Mouse (Mus musculus): Measurements from ENCODE around the gene Aggf1. TPM values are rescaled to one million over a fixed set of nuclear protein-coding genes. Genes with fewer than 3 reads are reported as not detected.
A peak's percentile ranks its signal among the peaks of the same experiment; 100 is the strongest.

Aggf1 gene
- polyA plus RNA-seq, 1 experiment from 2014 or later = 38.3 TPM

GRCm38 (mm10) chr13:95375554-95375914, 382 bp upstream of the Aggf1 start:
- H3K36me3 ChIP-seq = peaks cover 6% of the 10 kb centered on the region
- H3K27me3 ChIP-seq = no peaks in the 10 kb centered on the region
- peak overlapping the region; percentile 92 for H3K4me2 ChIP-seq
- peak overlapping the region; percentile 92 for H3K9ac ChIP-seq
- H3K9me3 ChIP-seq = no peaks in the 10 kb centered on the region
- 22% methylated on average over 6 of the region's 6 CpGs for WGBS
- ATAC-seq (ENCODE audit: low FRiP score, low read depth) = peak; percentile 54
- peak overlapping the region; percentile 74 for H3K27ac ChIP-seq (replicated peaks)
- H3K4me1 ChIP-seq (replicated peaks) = peaks cover 19% of the 10 kb centered on the region
- peak overlapping the region; percentile 78 for H3K4me3 ChIP-seq

- no peaks in the 10 kb centered on the region for H3K27me3 ChIP-seq
- H3K9ac ChIP-seq = no peak overlapping the region
- no peak overlapping the region for H3K4me3 ChIP-seq
- H3K27ac ChIP-seq (replicated peaks) = no peak overlapping the region
- no peaks in the 10 kb centered on the region for H3K4me1 ChIP-seq (replicated peaks)
- H3K36me3 ChIP-seq = peaks cover 59% of the 10 kb centered on the region
- H3K9me3 ChIP-seq = no peaks in the 10 kb centered on the region
- H3K4me2 ChIP-seq = no peak overlapping the region
- WGBS = 96% methylated on average over 8 of the region's 8 CpGs
- ATAC-seq (ENCODE audit: low FRiP score, low read depth) = no peak
Measured at GRCm38 (mm10) chr13:95366356-95366755, 8.8 kb downstream of the Aggf1 start.

GRCm38 (mm10) chr13:95363440-95363839, 11.7 kb downstream of the Aggf1 start:
- H3K9me3 ChIP-seq = no peaks in the 10 kb centered on the region
- H3K9ac ChIP-seq = no peak overlapping the region
- no peaks in the 10 kb centered on the region for H3K4me1 ChIP-seq (replicated peaks)
- H3K27ac ChIP-seq (replicated peaks) = no peak overlapping the region
- H3K4me2 ChIP-seq = no peak overlapping the region
- H3K36me3 ChIP-seq = peaks cover 48% of the 10 kb centered on the region
- no peaks in the 10 kb centered on the region for H3K27me3 ChIP-seq
- no peak overlapping the region for H3K4me3 ChIP-seq
- WGBS = 82% methylated on average over 4 of the region's 4 CpGs
- ATAC-seq (ENCODE audit: low FRiP score, low read depth) = no peak

GRCm38 (mm10) chr13:95358223-95358622, 16.9 kb downstream of the Aggf1 start:
- no peak overlapping the region for H3K4me3 ChIP-seq
- no peaks in the 10 kb centered on the region for H3K9me3 ChIP-seq
- no peak overlapping the region for H3K4me2 ChIP-seq
- 89% methylated on average over 2 of the region's 2 CpGs for WGBS
- H3K4me1 ChIP-seq (replicated peaks) = no peaks in the 10 kb centered on the region
- no peak overlapping the region for H3K27ac ChIP-seq (replicated peaks)
- ATAC-seq (ENCODE audit: low FRiP score, low read depth) = no peak
- no peaks in the 10 kb centered on the region for H3K27me3 ChIP-seq
- H3K9ac ChIP-seq = no peak overlapping the region
- H3K36me3 ChIP-seq = peaks cover 76% of the 10 kb centered on the region

- H3K4me1 ChIP-seq (replicated peaks) = no peaks in the 10 kb centered on the region
- no peak for ATAC-seq (ENCODE audit: low FRiP score, low read depth)
- no peak overlapping the region for H3K4me2 ChIP-seq
- H3K27ac ChIP-seq (replicated peaks) = no peak overlapping the region
- H3K9ac ChIP-seq = no peak overlapping the region
- H3K27me3 ChIP-seq = no peaks in the 10 kb centered on the region
- no peaks in the 10 kb centered on the region for H3K9me3 ChIP-seq
- peaks cover 25% of the 10 kb centered on the region for H3K36me3 ChIP-seq
- 80% methylated on average over 3 of the region's 3 CpGs for WGBS
- no peak overlapping the region for H3K4me3 ChIP-seq
Measured at GRCm38 (mm10) chr13:95348476-95348875, 26.7 kb downstream of the Aggf1 start.

- H3K4me3 ChIP-seq = no peak overlapping the region
- no peaks in the 10 kb centered on the region for H3K27me3 ChIP-seq
- H3K4me2 ChIP-seq = no peak overlapping the region
- no peaks in the 10 kb centered on the region for H3K9me3 ChIP-seq
- WGBS = 33% methylated on average over 8 of the region's 8 CpGs
- no peak overlapping the region for H3K9ac ChIP-seq
- peak; percentile 78 for ATAC-seq (ENCODE audit: low FRiP score, low read depth)
- H3K36me3 ChIP-seq = peaks cover 19% of the 10 kb centered on the region
- no peak overlapping the region for H3K27ac ChIP-seq (replicated peaks)
- H3K4me1 ChIP-seq (replicated peaks) = no peaks in the 10 kb centered on the region
Measured at GRCm38 (mm10) chr13:95347018-95347696, 28.0 kb downstream of the Aggf1 start.

GRCm38 (mm10) chr13:95345869-95346268, 29.3 kb downstream of the Aggf1 start:
- H3K27me3 ChIP-seq = no peaks in the 10 kb centered on the region
- WGBS = 60% methylated on average over 6 of the region's 6 CpGs
- no peak overlapping the region for H3K4me3 ChIP-seq
- H3K9me3 ChIP-seq = no peaks in the 10 kb centered on the region
- H3K27ac ChIP-seq (replicated peaks) = no peak overlapping the region
- H3K36me3 ChIP-seq = peaks cover 12% of the 10 kb centered on the region
- H3K4me1 ChIP-seq (replicated peaks) = no peaks in the 10 kb centered on the region
- no peak overlapping the region for H3K9ac ChIP-seq
- ATAC-seq (ENCODE audit: low FRiP score, low read depth) = no peak
- H3K4me2 ChIP-seq = no peak overlapping the region

- WGBS = 92% methylated on average over 8 of the region's 8 CpGs
- H3K36me3 ChIP-seq = peaks cover 10% of the 10 kb centered on the region
- no peak overlapping the region for H3K27ac ChIP-seq (replicated peaks)
- no peak overlapping the region for H3K4me3 ChIP-seq
- H3K4me2 ChIP-seq = no peak overlapping the region
- H3K27me3 ChIP-seq = no peaks in the 10 kb centered on the region
- no peak for ATAC-seq (ENCODE audit: low FRiP score, low read depth)
- H3K9ac ChIP-seq = no peak overlapping the region
- no peaks in the 10 kb centered on the region for H3K9me3 ChIP-seq
- H3K4me1 ChIP-seq (replicated peaks) = no peaks in the 10 kb centered on the region
Measured at GRCm38 (mm10) chr13:95343470-95343869, 31.7 kb downstream of the Aggf1 start.

- Histone ChIP-seq H3K9me3 (no peaks in the 10 kb centered on the region), H3K4me3 (peak overlapping the region; percentile 12), H3K36me3 (peaks cover 25% of the 10 kb centered on the region), H3K27ac (replicated peaks) (no peak overlapping the region), H3K27me3 (no peaks in the 10 kb centered on the region), H3K9ac (no peak overlapping the region), H3K4me1 (replicated peaks) (no peaks in the 10 kb centered on the region), H3K4me2 (peak overlapping the region; percentile 39)
- peak; percentile 72; the same call in 1 of the 2 replicates for ATAC-seq (ENCODE audit: low FRiP score, low read depth)
- 65% methylated on average over 40 of the region's 40 CpGs for WGBS
Measured at GRCm38 (mm10) chr13:95336122-95336677, 39.0 kb downstream of the Aggf1 start.

GRCm38 (mm10) chr13:95332086-95332899, 42.9 kb downstream of the Aggf1 start:
- Histone ChIP-seq H3K27me3 (no peaks in the 10 kb centered on the region), H3K4me2 (no peak overlapping the region), H3K9me3 (no peaks in the 10 kb centered on the region), H3K4me3 (no peak overlapping the region), H3K27ac (replicated peaks) (no peak overlapping the region), H3K9ac (no peak overlapping the region), H3K4me1 (replicated peaks) (peaks cover 26% of the 10 kb centered on the region), H3K36me3 (peaks cover 11% of the 10 kb centered on the region; the same call in 1 of the 2 replicates)
- WGBS = 76% methylated on average over 11 of the region's 11 CpGs
- ATAC-seq (ENCODE audit: low FRiP score, low read depth) = no peak

GRCm38 (mm10) chr13:95330507-95330906, 44.6 kb downstream of the Aggf1 start:
- ATAC-seq (ENCODE audit: low FRiP score, low read depth) = no peak
- no peaks in the 10 kb centered on the region for H3K9me3 ChIP-seq
- no peak overlapping the region for H3K27ac ChIP-seq (replicated peaks)
- no peak overlapping the region for H3K4me2 ChIP-seq
- WGBS = 64% methylated on average over 11 of the region's 11 CpGs
- H3K27me3 ChIP-seq = no peaks in the 10 kb centered on the region
- peaks cover 40% of the 10 kb centered on the region for H3K4me1 ChIP-seq (replicated peaks)
- no peaks in the 10 kb centered on the region for H3K36me3 ChIP-seq
- H3K9ac ChIP-seq = no peak overlapping the region
- no peak overlapping the region for H3K4me3 ChIP-seq

GRCm38 (mm10) chr13:95328767-95329166, 46.4 kb downstream of the Aggf1 start:
- no peaks in the 10 kb centered on the region for H3K36me3 ChIP-seq
- H3K9ac ChIP-seq = no peak overlapping the region
- ATAC-seq (ENCODE audit: low FRiP score, low read depth) = no peak
- peaks cover 40% of the 10 kb centered on the region for H3K4me1 ChIP-seq (replicated peaks)
- 72% methylated on average over 11 of the region's 11 CpGs for WGBS
- H3K27ac ChIP-seq (replicated peaks) = 0 out of 2 replicates have a peak overlapping the region, but pooled peaks have one; percentile 6
- H3K4me2 ChIP-seq = no peak overlapping the region
- no peaks in the 10 kb centered on the region for H3K9me3 ChIP-seq
- no peaks in the 10 kb centered on the region for H3K27me3 ChIP-seq
- H3K4me3 ChIP-seq = no peak overlapping the region
